18 mouse cellular contexts compared by ENCODE assay signal in genomic region chr4:120228613-120229012, GRCm38 (mm10). TPM values are rescaled to one million over a fixed set of nuclear protein-coding genes. Genes with fewer than 3 reads are reported as not detected.
"Had no signal": no experiment of that assay in that cellular context is flagged by ENCODE, and none has a peak within 500 bp of the region (broad histone marks: within the 10 kb centered on the region; RNA-seq: fewer than 3 reads in every experiment).

No protein-coding gene starts in this region.

- H3K4me1 ChIP-seq: stomach, embryonic 15.5 days had no signal

- H3K4me3 ChIP-seq: neural tube, embryonic 12.5 days; neural tube, embryonic 13.5 days; neural tube, embryonic 15.5 days; stomach, embryonic 15.5 days had no signal

- H3K27me3 ChIP-seq: neural tube, embryonic 15.5 days; stomach, embryonic 15.5 days had no signal

- H3K36me3 ChIP-seq: neural tube, embryonic 12.5 days; neural tube, embryonic 13.5 days; neural tube, embryonic 15.5 days; stomach, embryonic 15.5 days had no signal

- DNase-seq: retina, postnatal 1 day; right cerebral cortex, adult 18-20 months; right cerebral cortex, postnatal 14 days; right cerebral cortex, postnatal 25 days; right cerebral cortex, postnatal 4 days; spleen, adult 18-20 months; thymus, adult 18-20 months; thymus, adult 2 months; thymus, postnatal 14 days; thymus, postnatal 25 days; thymus, postnatal 36 days; thymus, postnatal 4 days had no signal

- H3K4me2 ChIP-seq: neural tube, embryonic 12.5 days; neural tube, embryonic 13.5 days; neural tube, embryonic 15.5 days; stomach, embryonic 15.5 days had no signal

- H3K27ac ChIP-seq: neural tube, embryonic 12.5 days; neural tube, embryonic 13.5 days; neural tube, embryonic 15.5 days; stomach, embryonic 15.5 days; stomach, postnatal 0 days had no signal

- H3K9me3 ChIP-seq: neural tube, embryonic 12.5 days; neural tube, embryonic 13.5 days; neural tube, embryonic 15.5 days; stomach, embryonic 15.5 days had no signal

- H3K9ac ChIP-seq: neural tube, embryonic 12.5 days; neural tube, embryonic 13.5 days; neural tube, embryonic 15.5 days; stomach, embryonic 15.5 days had no signal

RNA-seq across cellular contexts. Expression of gene Foxo6, which starts 58.5 kb away (rescaled TPM):
- polyA plus RNA-seq: thymus, postnatal 0 days had no signal
